Mouse (Mus musculus) T-helper 1 cell (primary cell): ENCODE results near the gene Gapt.

Experiments
- in situ Hi-C: fragments of 300-600 bp; cut with MboI, MseI; formaldehyde crosslinking; loops from one replicate; pipeline ENCODE4 v1.15.1; 2025; ENCODE audit warnings: high pct_unique_total_duplicates

Gapt gene

DNA sequence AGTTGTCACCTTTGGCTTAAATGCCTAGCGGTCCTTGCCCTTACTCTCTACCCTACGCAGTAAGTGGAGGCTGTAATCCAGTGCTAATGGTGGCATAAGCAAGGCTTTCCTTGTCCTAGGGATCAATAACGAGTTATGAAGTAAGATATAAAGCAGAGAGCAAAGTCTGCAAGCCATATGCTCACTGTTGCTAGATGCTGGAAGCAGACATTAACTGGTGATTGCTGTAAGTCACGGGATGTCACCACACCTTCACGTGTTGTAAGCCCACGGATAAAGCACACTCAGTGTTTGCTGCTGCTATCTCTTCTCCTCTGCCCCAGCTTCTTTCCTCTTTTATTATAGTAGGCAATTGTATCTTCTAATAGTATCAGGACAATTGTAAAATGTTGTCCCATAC lies 5.9 kb downstream of the Gapt start:
- in situ Hi-C loops = no loop called here

- in situ Hi-C loops = no loop called here
Observed at GRCm38 (mm10) chr13:110346707-110347106, 10.3 kb downstream of the Gapt start.

DNA sequence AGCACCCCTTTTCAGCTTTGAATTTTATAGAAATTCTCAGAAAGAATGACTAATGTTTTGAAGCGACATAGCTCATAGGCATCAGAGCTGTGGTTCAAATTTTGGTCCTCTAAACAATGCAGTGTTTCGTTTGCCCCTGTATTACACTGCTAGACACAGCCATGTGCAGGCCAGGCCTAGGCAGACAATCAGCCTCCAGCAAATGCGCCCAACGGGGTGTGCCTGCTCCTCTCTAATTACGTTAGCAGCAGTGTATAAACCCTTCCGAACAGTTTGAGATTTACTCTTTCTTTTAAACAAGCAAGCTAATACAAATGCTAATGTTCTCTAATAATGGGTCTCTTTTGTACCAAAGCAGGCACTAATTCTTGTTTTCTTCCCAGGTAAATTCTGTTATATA lies 14.4 kb downstream of the Gapt start:
- in situ Hi-C loops = no loop called here

GRCm38 (mm10) chr13:110332958-110333597 lies 23.9 kb downstream of the Gapt start:
- in situ Hi-C loops = no loop called here

DNA sequence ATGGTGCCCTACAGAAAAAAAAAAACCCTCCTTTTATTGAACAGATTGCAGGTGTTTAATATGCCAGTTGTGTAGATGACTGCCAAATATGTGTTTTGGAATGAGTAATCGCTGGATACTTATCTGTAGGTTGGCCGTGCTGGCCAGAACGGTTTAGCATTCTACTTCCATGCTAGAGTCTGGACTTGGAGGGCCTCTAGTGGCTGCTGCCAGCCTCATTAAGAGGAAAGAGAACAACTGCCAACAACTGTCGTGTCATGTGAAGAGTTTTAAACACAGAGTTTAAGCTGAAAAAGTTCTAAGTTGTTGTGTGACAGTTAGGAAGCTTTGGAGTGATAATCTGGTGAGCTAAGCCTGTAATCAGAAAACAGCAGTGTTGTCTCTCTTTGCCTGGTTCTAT lies 38.3 kb downstream of the Gapt start:
- in situ Hi-C loops = no loop called here

DNA sequence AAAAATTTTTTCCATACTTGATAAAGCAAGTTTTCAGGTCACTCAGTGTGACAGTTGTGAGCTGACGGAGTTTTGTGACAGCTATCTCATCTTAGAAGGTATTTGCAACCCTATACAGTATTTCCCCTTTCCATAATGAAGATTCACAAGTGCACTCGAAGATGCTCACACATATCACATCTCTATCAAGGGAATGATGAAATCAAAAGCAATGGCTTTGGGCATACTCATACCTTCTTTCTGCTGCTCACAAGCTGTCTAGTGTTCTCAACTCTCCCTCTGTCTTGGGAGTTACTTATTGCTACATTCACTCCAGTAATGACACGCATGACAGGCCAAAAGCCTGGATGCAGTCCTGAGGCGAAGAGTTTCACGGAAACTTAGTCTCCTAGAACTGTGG lies 49.8 kb downstream of the Gapt start:
- in situ Hi-C loops = no loop called here
